ENCODE assay signal across 8 mouse cellular contexts in genomic region chr13:29854876-29855275, GRCm38 (mm10). TPM values are rescaled to one million over a fixed set of nuclear protein-coding genes. Genes with fewer than 3 reads are reported as not detected.
DNase-seq lines count a peak whose midpoint lies in the region; ATAC-seq and TF ChIP-seq lines count a peak whose summit lies in the region.

No protein-coding gene starts in this region.

- H3K4me3 ChIP-seq in kidney, postnatal 0 days (replicated peaks; ENCODE audit: low read depth, low read length): peak overlapping the region; percentile 87
- H3K4me3 ChIP-seq in embryonic facial prominence, embryonic 11.5 days (ENCODE audit: low read depth, low read length): peak overlapping the region; percentile 61
- H3K4me3 ChIP-seq in intestine, embryonic 16.5 days (ENCODE audit: low read length): peak overlapping the region; percentile 84
- H3K4me3 ChIP-seq in neural tube, embryonic 12.5 days: peak overlapping the region; percentile 76

- peak overlapping the region; percentile 90 for H3K27ac ChIP-seq in kidney, postnatal 0 days
- peak overlapping the region; percentile 75; the same call in 1 of the 2 replicates for H3K27ac ChIP-seq in embryonic facial prominence, embryonic 11.5 days (replicated peaks; ENCODE audit: low read depth, low read length)
- H3K27ac ChIP-seq in intestine, embryonic 16.5 days (ENCODE audit: low read length): peak overlapping the region; percentile 87
- H3K27ac ChIP-seq in neural tube, embryonic 12.5 days: 0 out of 2 replicates have a peak overlapping the region, but pooled peaks have one; percentile 38

- H3K4me2 ChIP-seq in kidney, postnatal 0 days (ENCODE audit: low read length): peak overlapping the region; percentile 83
- H3K4me2 ChIP-seq in embryonic facial prominence, embryonic 11.5 days (ENCODE audit: low read depth, low read length): peak overlapping the region; percentile 36
- H3K4me2 ChIP-seq in intestine, embryonic 16.5 days (ENCODE audit: low read depth, low read length): peak overlapping the region; percentile 50
- H3K4me2 ChIP-seq in neural tube, embryonic 12.5 days (replicated peaks): peak overlapping the region; percentile 74

- intact Hi-C loops in left cerebral cortex, postnatal 25 days (cut with DNase I): loop anchor here (1.0 to 5.0 kb wide), 2 partner anchors 127 to 230 kb away; no protein-coding TSS in a partner anchor

- ATAC-seq in kidney, postnatal 0 days (replicated peaks; ENCODE audit: low FRiP score, low read depth): no peak
- ATAC-seq in embryonic facial prominence, embryonic 11.5 days (replicated peaks; ENCODE audit: insufficient number of reproducible peaks, low FRiP score, low TSS enrichment, low read depth): no peak
- ATAC-seq in intestine, embryonic 16.5 days: no peak; the same call in 1 of the 2 replicates
- ATAC-seq in neural tube, embryonic 12.5 days (ENCODE audit: low FRiP score, low read depth): no peak

- H3K27me3 ChIP-seq in kidney, postnatal 0 days (ENCODE audit: insufficient read depth, low read length): no peaks in the 10 kb centered on the region
- H3K27me3 ChIP-seq in embryonic facial prominence, embryonic 11.5 days (ENCODE audit: control insufficient read depth, insufficient read depth, low read length): no peaks in the 10 kb centered on the region
- no peaks in the 10 kb centered on the region for H3K27me3 ChIP-seq in intestine, embryonic 16.5 days (replicated peaks; ENCODE audit: control insufficient read depth, insufficient read depth, low read length)
- no peaks in the 10 kb centered on the region for H3K27me3 ChIP-seq in neural tube, embryonic 12.5 days (replicated peaks)

- TF ChIP-seq CTCF in kidney, postnatal 0 days (IDR thresholded peaks at IDR 0.05; ENCODE audit: low read depth): no peak

- no peaks in the 10 kb centered on the region for H3K9me3 ChIP-seq in kidney, postnatal 0 days (replicated peaks; ENCODE audit: low read length)
- H3K9me3 ChIP-seq in embryonic facial prominence, embryonic 11.5 days (replicated peaks; ENCODE audit: control insufficient read depth, low read length): no peaks in the 10 kb centered on the region
- H3K9me3 ChIP-seq in intestine, embryonic 16.5 days (ENCODE audit: control insufficient read depth, low read length): no peaks in the 10 kb centered on the region
- H3K9me3 ChIP-seq in neural tube, embryonic 12.5 days: no peaks in the 10 kb centered on the region

- H3K4me1 ChIP-seq in kidney, postnatal 0 days (replicated peaks; ENCODE audit: insufficient read depth, low read length): no peaks in the 10 kb centered on the region
- no peaks in the 10 kb centered on the region for H3K4me1 ChIP-seq in embryonic facial prominence, embryonic 11.5 days (ENCODE audit: control insufficient read depth, insufficient read depth, low read length)
- peaks cover 3% of the 10 kb centered on the region; the same call in 1 of the 2 replicates for H3K4me1 ChIP-seq in intestine, embryonic 16.5 days (ENCODE audit: control insufficient read depth, insufficient read depth, low read length)
- H3K4me1 ChIP-seq in neural tube, embryonic 12.5 days: peaks cover 11% of the 10 kb centered on the region

- DNase-seq in kidney, postnatal 0 days (ENCODE audit: low spot score): no peak
- no peak for DNase-seq in kidney, postnatal 25 days
- no peak for DNase-seq in embryonic facial prominence, embryonic 11.5 days (ENCODE audit: low spot score)
- DNase-seq in layer of hippocampus, adult 8-10 months (ENCODE audit: low spot score in 2 of 2): no peak
- no peak for DNase-seq in embryo, embryonic 10.5 days (ENCODE audit: low spot score)
- no peak for DNase-seq in left cerebral cortex, postnatal 25 days (ENCODE audit: low spot score in 2 of 2)

- WGBS in kidney, postnatal 0 days: under 1% methylated on average over 5 of the region's 5 CpGs
- 3% methylated on average over 5 of the region's 5 CpGs for WGBS in embryonic facial prominence, embryonic 11.5 days
- WGBS in intestine, embryonic 16.5 days: 1% methylated on average over 5 of the region's 5 CpGs
- under 1% methylated on average over 5 of the region's 5 CpGs for WGBS in neural tube, embryonic 12.5 days

- H3K9ac ChIP-seq in kidney, postnatal 0 days (ENCODE audit: low read depth, low read length): peak overlapping the region; percentile 75
- H3K9ac ChIP-seq in embryonic facial prominence, embryonic 11.5 days (replicated peaks; ENCODE audit: low read length): peak overlapping the region; percentile 75
- peak overlapping the region; percentile 93 for H3K9ac ChIP-seq in intestine, embryonic 16.5 days (ENCODE audit: low read depth, low read length)
- H3K9ac ChIP-seq in neural tube, embryonic 12.5 days: peak overlapping the region; percentile 73

- 0 out of 2 replicates have a peak, but pooled peaks cover 3% of the 10 kb centered on the region for H3K36me3 ChIP-seq in kidney, postnatal 0 days (ENCODE audit: insufficient read depth, low read length)
- no peaks in the 10 kb centered on the region for H3K36me3 ChIP-seq in embryonic facial prominence, embryonic 11.5 days (replicated peaks; ENCODE audit: control insufficient read depth, insufficient read depth, low read depth, low read length)
- H3K36me3 ChIP-seq in intestine, embryonic 16.5 days (ENCODE audit: control insufficient read depth, insufficient read depth, low read length): no peaks in the 10 kb centered on the region
- 0 out of 2 replicates have a peak, but pooled peaks cover 7% of the 10 kb centered on the region for H3K36me3 ChIP-seq in neural tube, embryonic 12.5 days

RNA-seq across cellular contexts. Expression of gene Cdkal1, which starts 0.6 kb away (rescaled TPM):
- polyA plus RNA-seq in kidney, postnatal 0 days (2015; fragmentation: Nextera tagmentation; extraction: Ambion mirVana): 30.1 and 33.5 TPM in 2 replicates
- polyA plus RNA-seq in embryonic facial prominence, embryonic 11.5 days (2014; fragmentation: Nextera tagmentation; extraction: Ambion mirVana): 34.7 and 39.6 TPM in 2 replicates
- 23.4 and 25.0 TPM in 2 replicates for polyA plus RNA-seq in intestine, embryonic 16.5 days (2015; fragmentation: Nextera tagmentation; extraction: Ambion mirVana)
- 28.2 and 32.8 TPM in 2 replicates for polyA plus RNA-seq in neural tube, embryonic 12.5 days (2016; fragmentation: Nextera tagmentation; extraction: Ambion mirVana)
- total RNA-seq in layer of hippocampus, adult 8-10 months (2022): 10 to 100 TPM; 28.2 to 31.9 (median 29.1) TPM
- total RNA-seq in left cerebral cortex, postnatal 25 days (2021): 10 to 100 TPM; 20.0 to 20.1 TPM

Comparison
In these comparisons a context has a peak if more than half of its experiments do, and no peak if none do; other contexts are left out.
1. H3K27ac ChIP-seq: peak in every context shown above with its lines; median percentile 90 in kidney, postnatal 0 days; 87 in intestine, embryonic 16.5 days; 75 in embryonic facial prominence, embryonic 11.5 days; 38 in neural tube, embryonic 12.5 days.